Mouse (Mus musculus) megakaryocyte, embryonic 14.5 days (primary cell): ENCODE data around the gene Pdia5.

Experiments
- FLI1 ChIP-seq: IDR thresholded peaks from 2 replicates; pipeline ENCODE4 v1.6.1; 2012; ENCODE audit warnings: low read length, inconsistent platforms, mixed read lengths
- GATA1 ChIP-seq: IDR thresholded peaks from 3 replicates; pipeline ENCODE4 v1.6.1; 2012; ENCODE audit warnings: mixed read lengths, low read length, inconsistent platforms, borderline replicate concordance

DNA sequence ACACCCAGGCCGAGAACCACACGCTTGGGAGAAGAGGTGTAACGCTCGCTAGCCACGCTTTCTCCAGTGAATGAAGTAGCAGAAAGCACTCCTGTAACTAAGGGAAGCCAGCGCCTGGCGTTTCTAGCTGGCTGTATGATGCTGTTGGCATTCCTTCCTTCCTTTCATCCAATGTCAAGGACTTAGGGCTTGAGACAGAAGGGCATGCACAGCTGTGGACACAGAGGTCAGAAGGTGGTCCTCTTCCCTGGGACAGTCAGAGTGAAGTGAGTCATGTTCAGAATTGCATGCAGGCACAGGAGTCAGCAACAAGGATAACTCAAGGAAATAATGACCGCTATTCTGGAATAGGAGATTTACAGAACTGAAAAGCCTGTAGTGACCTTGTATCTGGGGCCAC lies 97.9 kb downstream of the Pdia5 start:
- TF ChIP-seq GATA1, result no peak
- TF ChIP-seq FLI1, result no peak
